Mouse (Mus musculus) olfactory bulb, adult 2 months (tissue): ENCODE results near the gene Pou2f1.

ENCODE experiments used
- CTCF ChIP-seq: fragments of 200-500 bp; IDR thresholded peaks from 2 replicates; pipeline ENCODE4 v1.5.1; 2012; ENCODE audit warnings: low read depth, mild to moderate bottlenecking, low read length, moderate library complexity; ENCODE audit not compliant: insufficient read depth
- POLR2A ChIP-seq: fragments of 200-500 bp; IDR thresholded peaks from 2 replicates; pipeline ENCODE4 v1.6.1; 2012; ENCODE audit warnings: mild to moderate bottlenecking, low read depth, low read length, moderate library complexity; ENCODE audit not compliant: insufficient read depth

DNA sequence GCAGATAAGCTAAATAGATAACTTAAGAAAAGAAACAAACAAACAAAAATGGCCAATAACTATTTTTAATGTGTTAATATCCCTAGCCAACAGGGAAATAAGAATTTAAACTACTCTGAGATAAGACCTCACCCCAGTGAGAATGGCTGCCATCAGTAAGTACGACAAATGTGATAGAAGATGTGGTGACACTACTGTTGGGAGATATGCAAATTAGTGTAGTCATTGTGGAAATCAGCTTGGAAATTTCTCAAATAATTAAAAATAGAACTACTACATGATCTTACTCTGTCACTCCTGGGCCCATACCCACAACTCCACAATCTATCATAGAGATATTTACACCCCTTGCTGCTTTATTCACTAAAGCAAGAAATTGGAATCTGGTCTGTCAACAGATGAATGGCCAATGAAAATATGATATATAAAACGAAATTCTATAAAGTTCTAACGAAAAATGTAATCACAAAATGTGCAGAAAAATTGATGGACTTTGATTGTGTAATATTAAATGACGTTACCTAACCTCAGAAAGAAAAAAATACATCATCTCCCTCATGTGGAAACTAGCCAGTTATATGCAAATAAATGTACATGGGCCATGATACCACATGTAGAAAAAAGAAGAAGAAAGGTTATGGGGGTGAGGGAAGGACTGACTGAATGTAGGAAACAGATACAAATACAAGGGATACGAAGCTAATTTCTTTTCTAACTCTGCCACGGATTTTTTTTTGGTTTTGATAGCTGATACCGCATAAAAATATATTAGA lies 74.8 kb downstream of the Pou2f1 start:
- TF ChIP-seq POLR2A (no peak), CTCF (no peak)
